Mouse (Mus musculus) heart, embryonic 15.5 days (tissue): ENCODE results near the gene Luc7l. TPM values are rescaled to one million over a fixed set of nuclear protein-coding genes. Genes with fewer than 3 reads are reported as not detected.

Experiments
- ATAC-seq: fragments of 200-750 bp; cut with Nextera tagmentation; replicated peaks from 2 replicates; pipeline ENCODE4 v1.8.0; 2017; ENCODE audit warnings: low read depth, moderate TSS enrichment; ENCODE audit not compliant: insufficient number of reproducible peaks, insufficient read depth, low FRiP score
- H3K27ac ChIP-seq: fragments of 300-500 bp; sonication (generic); 2 replicates; pipeline ENCODE4 v1.5.1; 2015; ENCODE audit warnings: mild to moderate bottlenecking, inconsistent platforms
- H3K27me3 ChIP-seq: fragments of 300-500 bp; sonication (generic); 2 replicates; pipeline ENCODE4 v1.6.1; 2015; ENCODE audit warnings: inconsistent platforms
- H3K36me3 ChIP-seq: fragments of 300-500 bp; sonication (generic); 2 replicates; pipeline ENCODE4 v1.6.1; 2015; ENCODE audit warnings: mild to moderate bottlenecking, inconsistent platforms
- H3K4me1 ChIP-seq: fragments of 300-500 bp; sonication (generic); replicated peaks from 2 replicates; pipeline ENCODE4 v1.6.1; 2015; ENCODE audit warnings: inconsistent platforms
- H3K4me2 ChIP-seq: fragments of 300-500 bp; sonication (generic); 2 replicates; pipeline ENCODE4 v1.6.1; 2015; ENCODE audit warnings: inconsistent platforms, mild to moderate bottlenecking, moderate library complexity
- H3K4me3 ChIP-seq: fragments of 300-500 bp; sonication (generic); 2 replicates; pipeline ENCODE4 v1.5.1; 2015; ENCODE audit warnings: mild to moderate bottlenecking, inconsistent platforms
- H3K9ac ChIP-seq: fragments of 300-500 bp; sonication (generic); 2 replicates; pipeline ENCODE4 v1.6.1; 2015; ENCODE audit warnings: mild to moderate bottlenecking, inconsistent platforms
- H3K9me3 ChIP-seq: fragments of 300-500 bp; sonication (generic); replicated peaks from 2 replicates; pipeline ENCODE4 v1.6.1; 2016; ENCODE audit warnings: inconsistent platforms
- WGBS: fragments of 180-500 bp; shearing (Covaris S2); methylation state at CpG from one replicate; pipeline ENCODE4 v1.1.7; 2015; ENCODE audit warnings: mixed read lengths; 5-methylcytosine and 5-hydroxymethylcytosine counted together
- polyA plus RNA-seq: library from polyadenylated mRNA; unstranded; fragments of >200 nt; fragmentation: Nextera tagmentation; extraction: Ambion mirVana; gene quantifications from 2 replicates; pipeline ENCODE4 v1.2.1, GENCODE M21; 2015

Gene Luc7l
- polyA plus RNA-seq, 1 experiment from 2014 or later: 53.4 TPM

- Histone ChIP-seq H3K36me3 (no peaks in the 10 kb centered on the region), H3K27me3 (no peaks in the 10 kb centered on the region), H3K4me3 (no peak overlapping the region), H3K9me3 (no peaks in the 10 kb centered on the region), H3K9ac (no peak overlapping the region), H3K4me1 (no peaks in the 10 kb centered on the region), H3K4me2 (no peak overlapping the region), H3K27ac (no peak overlapping the region)
- ATAC-seq: no peak
- 87% methylated on average over 8 of the region's 8 CpGs for WGBS
Measured at GRCm38 (mm10) chr17:26234386-26234785, 18.3 kb upstream of the Luc7l start.

- Histone ChIP-seq H3K27ac (no peak overlapping the region), H3K27me3 (no peaks in the 10 kb centered on the region), H3K4me1 (no peaks in the 10 kb centered on the region), H3K9ac (no peak overlapping the region), H3K9me3 (no peaks in the 10 kb centered on the region), H3K4me3 (no peak overlapping the region), H3K4me2 (no peak overlapping the region), H3K36me3 (no peaks in the 10 kb centered on the region)
- ATAC-seq: no peak
- WGBS: 59% methylated on average over 13 of the region's 13 CpGs
Measured at GRCm38 (mm10) chr17:26235077-26235815, 17.4 kb upstream of the Luc7l start.

- 85% methylated on average over 10 of the region's 10 CpGs for WGBS
- no peaks in the 10 kb centered on the region for H3K9me3 ChIP-seq
- no peaks in the 10 kb centered on the region; the same call in 1 of the 2 replicates for H3K4me1 ChIP-seq
- no peak for ATAC-seq
- no peak overlapping the region for H3K9ac ChIP-seq
- no peak overlapping the region for H3K27ac ChIP-seq
- no peaks in the 10 kb centered on the region for H3K27me3 ChIP-seq
- no peak overlapping the region for H3K4me3 ChIP-seq
- H3K4me2 ChIP-seq: no peak overlapping the region
- no peaks in the 10 kb centered on the region for H3K36me3 ChIP-seq
Measured at GRCm38 (mm10) chr17:26237667-26238066, 15.0 kb upstream of the Luc7l start.

GRCm38 (mm10) chr17:26239551-26239950 lies 13.1 kb upstream of the Luc7l start:
- no peak for ATAC-seq
- Histone ChIP-seq H3K36me3 (no peaks in the 10 kb centered on the region), H3K9me3 (no peaks in the 10 kb centered on the region), H3K4me1 (peaks cover 5% of the 10 kb centered on the region), H3K9ac (no peak overlapping the region), H3K27me3 (no peaks in the 10 kb centered on the region), H3K27ac (no peak overlapping the region), H3K4me3 (no peak overlapping the region), H3K4me2 (no peak overlapping the region)
- 65% methylated on average over 2 of the region's 2 CpGs for WGBS

GRCm38 (mm10) chr17:26240120-26240790 lies 12.4 kb upstream of the Luc7l start:
- Histone ChIP-seq H3K4me3 (no peak overlapping the region), H3K4me2 (no peak overlapping the region), H3K36me3 (no peaks in the 10 kb centered on the region), H3K27me3 (no peaks in the 10 kb centered on the region), H3K9me3 (no peaks in the 10 kb centered on the region), H3K9ac (no peak overlapping the region), H3K27ac (no peak overlapping the region), H3K4me1 (peaks cover 5% of the 10 kb centered on the region)
- ATAC-seq: no peak
- 50% methylated on average over 6 of the region's 6 CpGs for WGBS

- no peaks in the 10 kb centered on the region for H3K27me3 ChIP-seq
- H3K4me2 ChIP-seq: no peak overlapping the region
- H3K27ac ChIP-seq: no peak overlapping the region
- WGBS: 67% methylated on average over 6 of the region's 6 CpGs
- H3K4me1 ChIP-seq: peaks cover 5% of the 10 kb centered on the region
- H3K36me3 ChIP-seq: no peaks in the 10 kb centered on the region
- no peak overlapping the region for H3K4me3 ChIP-seq
- no peak for ATAC-seq
- H3K9me3 ChIP-seq: no peaks in the 10 kb centered on the region
- H3K9ac ChIP-seq: no peak overlapping the region
Measured at GRCm38 (mm10) chr17:26240990-26241389, 11.7 kb upstream of the Luc7l start.

- WGBS: under 1% methylated on average over 32 of the region's 32 CpGs
- peak; percentile 70 for ATAC-seq
- H3K9me3 ChIP-seq: no peaks in the 10 kb centered on the region
- peak overlapping the region; percentile 91 for H3K4me2 ChIP-seq
- peaks cover 5% of the 10 kb centered on the region for H3K4me1 ChIP-seq
- H3K9ac ChIP-seq: peak overlapping the region; percentile 79
- no peaks in the 10 kb centered on the region for H3K27me3 ChIP-seq
- peak overlapping the region; percentile 90 for H3K27ac ChIP-seq
- H3K4me3 ChIP-seq: peak overlapping the region; percentile 81
- no peaks in the 10 kb centered on the region for H3K36me3 ChIP-seq
Measured at GRCm38 (mm10) chr17:26243471-26244100, 9.1 kb upstream of the Luc7l start.

GRCm38 (mm10) chr17:26244101-26244841 lies 8.4 kb upstream of the Luc7l start, which contains the start of gene Fam234a:
Fam234a (minus strand) TSS chr17:26244242.
- WGBS: 6% methylated on average over 33 of the region's 33 CpGs
- peak; percentile 96 for ATAC-seq

GRCm38 (mm10) chr17:26251886-26252538 lies 684 bp upstream of the Luc7l start:
- Histone ChIP-seq H3K4me3 (peak overlapping the region; percentile 85), H3K4me2 (peak overlapping the region; percentile 71), H3K9ac (peak overlapping the region; percentile 94; the same call in 1 of the 2 replicates), H3K9me3 (no peaks in the 10 kb centered on the region), H3K27me3 (no peaks in the 10 kb centered on the region), H3K4me1 (peaks cover 13% of the 10 kb centered on the region), H3K36me3 (peaks cover 11% of the 10 kb centered on the region), H3K27ac (peak overlapping the region; percentile 98)
- no peak for ATAC-seq
- 59% methylated on average over 4 of the region's 4 CpGs for WGBS

More at GRCm38 (mm10) chr17:26244101-26244841, 8.4 kb upstream of the Luc7l start, which contains the start of gene Fam234a:
- Histone ChIP-seq H3K4me3 (peak within 1 kb of the TSS; percentile 81), H3K4me2 (peak within 1 kb of the TSS; percentile 91), H3K36me3 (no peaks in the 10 kb centered on the region), H3K27ac (peak within 1 kb of the TSS; percentile 90), H3K4me1 (peaks cover 5% of the 10 kb centered on the region), H3K9ac (peak within 1 kb of the TSS; percentile 79), H3K27me3 (no peaks in the 10 kb centered on the region), H3K9me3 (no peaks in the 10 kb centered on the region)

GRCm38 (mm10) chr17:26253399-26253798 lies 703 bp downstream of the Luc7l start:
- WGBS: under 1% methylated on average over 24 of the region's 24 CpGs
- 0 out of 2 replicates have a peak, but pooled peaks have one; percentile 6 for ATAC-seq
- H3K4me2 ChIP-seq: peak overlapping the region; percentile 71
- peaks cover 24% of the 10 kb centered on the region for H3K36me3 ChIP-seq
- peaks cover 13% of the 10 kb centered on the region for H3K4me1 ChIP-seq
- peak overlapping the region; percentile 85 for H3K4me3 ChIP-seq
- peak overlapping the region; percentile 94 for H3K9ac ChIP-seq
- no peaks in the 10 kb centered on the region for H3K9me3 ChIP-seq
- no peaks in the 10 kb centered on the region for H3K27me3 ChIP-seq
- peak overlapping the region; percentile 98 for H3K27ac ChIP-seq
